Mouse (Mus musculus): Measurements from ENCODE around the gene Mapk8ip2. TPM values are rescaled to one million over a fixed set of nuclear protein-coding genes. Genes with fewer than 3 reads are reported as not detected.
"Not testable (repeated sequence)": the region's sequence is repeated elsewhere in the genome, so short reads cannot be mapped to it uniquely, and the experiment has no call there.

Mapk8ip2 gene
- total RNA-seq (2017): not detected in 2 replicates

- ATAC-seq (replicated peaks; ENCODE audit: low read depth, poor library complexity, severe bottlenecking): no peak
Measured at GRCm38 (mm10) chr15:89453865-89454478, at the start of gene Mapk8ip2. TSS of gene Mapk8ip2 (plus strand) at chr15:89453913.

- ATAC-seq (replicated peaks; ENCODE audit: low read depth, poor library complexity, severe bottlenecking): no peak
Measured at GRCm38 (mm10) chr15:89404831-89405623, 48.7 kb upstream of the Mapk8ip2 start.

- ATAC-seq (replicated peaks; ENCODE audit: low read depth, poor library complexity, severe bottlenecking): no peak
Measured at GRCm38 (mm10) chr15:89406691-89407090, 47.0 kb upstream of the Mapk8ip2 start.

GRCm38 (mm10) chr15:89410118-89410517 is 43.6 kb upstream of the Mapk8ip2 start, which contains the start of gene Syce3:
TSS of gene Syce3 (minus strand) at chr15:89410503.
- no peak for ATAC-seq (replicated peaks; ENCODE audit: low read depth, poor library complexity, severe bottlenecking)

- ATAC-seq (replicated peaks; ENCODE audit: low read depth, poor library complexity, severe bottlenecking): no peak
Measured at GRCm38 (mm10) chr15:89415282-89415681, 38.4 kb upstream of the Mapk8ip2 start.

GRCm38 (mm10) chr15:89421938-89422337 is 31.8 kb upstream of the Mapk8ip2 start:
- ATAC-seq (replicated peaks; ENCODE audit: low read depth, poor library complexity, severe bottlenecking): no peak

GRCm38 (mm10) chr15:89424621-89425020 is 29.1 kb upstream of the Mapk8ip2 start:
- no peak for ATAC-seq (replicated peaks; ENCODE audit: low read depth, poor library complexity, severe bottlenecking)

- ATAC-seq (replicated peaks; ENCODE audit: low read depth, poor library complexity, severe bottlenecking): no peak
Measured at GRCm38 (mm10) chr15:89425711-89426121, 28.0 kb upstream of the Mapk8ip2 start, which contains the start of gene Cpt1b. TSS of gene Cpt1b (minus strand) at chr15:89425863.

- no peak for ATAC-seq (replicated peaks; ENCODE audit: low read depth, poor library complexity, severe bottlenecking)
Measured at GRCm38 (mm10) chr15:89426716-89427115, 27.0 kb upstream of the Mapk8ip2 start.

GRCm38 (mm10) chr15:89428136-89428790 is 25.4 kb upstream of the Mapk8ip2 start:
- no peak for ATAC-seq (replicated peaks; ENCODE audit: low read depth, poor library complexity, severe bottlenecking)

GRCm38 (mm10) chr15:89428821-89429351 is 24.8 kb upstream of the Mapk8ip2 start:
- 0 out of 2 replicates have a peak, but pooled peaks have one; percentile 1 for ATAC-seq (replicated peaks; ENCODE audit: low read depth, poor library complexity, severe bottlenecking)

GRCm38 (mm10) chr15:89429352-89430221 is 24.1 kb upstream of the Mapk8ip2 start, which contains the start of the genes C730034F03Rik, Gm44502 and Chkb:
TSS of gene C730034F03Rik (plus strand) at chr15:89429589.
TSS of gene Gm44502 (minus strand) at chr15:89429696.
TSS of gene Chkb (minus strand) at chr15:89429908.
- peak; percentile 89 for ATAC-seq (replicated peaks; ENCODE audit: low read depth, poor library complexity, severe bottlenecking)

- no peak for ATAC-seq (replicated peaks; ENCODE audit: low read depth, poor library complexity, severe bottlenecking)
Measured at GRCm38 (mm10) chr15:89430341-89430740, 23.4 kb upstream of the Mapk8ip2 start.

- not testable (repeated sequence) for ATAC-seq (replicated peaks; ENCODE audit: low read depth, poor library complexity, severe bottlenecking)
Measured at GRCm38 (mm10) chr15:89430771-89431170, 22.9 kb upstream of the Mapk8ip2 start.

- ATAC-seq (replicated peaks; ENCODE audit: low read depth, poor library complexity, severe bottlenecking): no peak
Measured at GRCm38 (mm10) chr15:89431271-89431670, 22.4 kb upstream of the Mapk8ip2 start.

GRCm38 (mm10) chr15:89431806-89432205 is 21.9 kb upstream of the Mapk8ip2 start:
- no peak for ATAC-seq (replicated peaks; ENCODE audit: low read depth, poor library complexity, severe bottlenecking)

GRCm38 (mm10) chr15:89432946-89433345 is 20.8 kb upstream of the Mapk8ip2 start:
- no peak for ATAC-seq (replicated peaks; ENCODE audit: low read depth, poor library complexity, severe bottlenecking)

- ATAC-seq (replicated peaks; ENCODE audit: low read depth, poor library complexity, severe bottlenecking): no peak
Measured at GRCm38 (mm10) chr15:89434136-89434535, 19.6 kb upstream of the Mapk8ip2 start.

GRCm38 (mm10) chr15:89435878-89436277 is 17.8 kb upstream of the Mapk8ip2 start:
- ATAC-seq (replicated peaks; ENCODE audit: low read depth, poor library complexity, severe bottlenecking): no peak
